Mouse (Mus musculus): ENCODE measurements at regions not wholly inside any gene's neighbourhood (a gene's known extent, or its start where the extent isn't known, plus 50 kb on each side); places are given as distances from the start of the nearest gene placed in this dataset.
A peak's percentile ranks its signal among the peaks of the same experiment; 100 is the strongest.

DNA sequence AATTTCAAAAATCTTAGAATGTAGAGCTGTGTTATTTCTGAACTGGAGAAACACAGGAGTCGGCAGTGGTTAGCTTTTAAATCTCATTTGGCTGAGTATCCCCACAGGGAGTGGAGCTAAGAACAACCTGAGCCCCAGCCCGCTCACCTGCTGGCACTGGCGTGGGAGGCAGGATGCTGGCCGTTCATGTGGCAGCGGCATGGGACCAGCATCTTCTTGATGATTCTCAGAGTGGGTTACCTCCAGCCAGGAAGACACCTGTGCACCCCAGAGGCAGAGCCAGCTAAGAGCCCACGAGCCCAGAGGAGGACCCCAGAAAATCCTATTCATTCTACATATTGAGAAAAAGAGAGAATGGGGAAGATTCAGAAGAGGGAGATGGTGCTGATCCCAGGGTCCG, 181.7 kb downstream of the Vrk1 start:
- peaks cover 0 to 3% of the 10 kb centered on the region in 2 experiments; a peak in 1 of 4 replicates for H3K4me1 ChIP-seq (ENCODE audit: control insufficient read depth in 2 of 2, insufficient read depth in 2 of 2, low read length in 2 of 2, poor library complexity in 1 of 2)
- no peak overlapping the region for H3K9ac ChIP-seq (ENCODE audit: insufficient read depth, low read depth, low read length, poor library complexity, severe bottlenecking)
- no peaks in the 10 kb centered on the region for H3K9me3 ChIP-seq (ENCODE audit: control insufficient read depth, insufficient read depth, low read depth, low read length)
- H3K4me3 ChIP-seq (ENCODE audit: insufficient read depth in 1 of 2, low read depth in 1 of 2, low read length in 2 of 2, poor library complexity in 1 of 2, severe bottlenecking in 1 of 2): no peak overlapping the region
- H3K36me3 ChIP-seq (ENCODE audit: control insufficient read depth, insufficient read depth, low read length, poor library complexity, severe bottlenecking): no peaks in the 10 kb centered on the region
- TF ChIP-seq HCFC1 (IDR thresholded peaks at IDR 0.05; ENCODE audit: borderline replicate concordance, insufficient read depth, low read length) (no peak), ZC3H11A (IDR thresholded peaks at IDR 0.05; ENCODE audit: borderline replicate concordance, low read depth, low read length) (no peak), CHD2 (IDR thresholded peaks at IDR 0.05; ENCODE audit: low read depth, low read length) (no peak), ZNF384 (IDR thresholded peaks at IDR 0.05; ENCODE audit: low read depth, low read length) (no peak), MAFK (IDR thresholded peaks at IDR 0.05; ENCODE audit: insufficient read depth, low read depth, low read length) (no peak)
- no peak for DNase-seq (ENCODE audit: low read depth, low spot score)
- in situ Hi-C loops (cut with MboI; ENCODE audit: low sequenced_read_pairs in 2 of 2, unreplicated experiment in 2 of 2): no loop called here
- H3K27ac ChIP-seq (ENCODE audit: insufficient read depth, low read depth, low read length, poor library complexity, severe bottlenecking): no peak overlapping the region

DNA sequence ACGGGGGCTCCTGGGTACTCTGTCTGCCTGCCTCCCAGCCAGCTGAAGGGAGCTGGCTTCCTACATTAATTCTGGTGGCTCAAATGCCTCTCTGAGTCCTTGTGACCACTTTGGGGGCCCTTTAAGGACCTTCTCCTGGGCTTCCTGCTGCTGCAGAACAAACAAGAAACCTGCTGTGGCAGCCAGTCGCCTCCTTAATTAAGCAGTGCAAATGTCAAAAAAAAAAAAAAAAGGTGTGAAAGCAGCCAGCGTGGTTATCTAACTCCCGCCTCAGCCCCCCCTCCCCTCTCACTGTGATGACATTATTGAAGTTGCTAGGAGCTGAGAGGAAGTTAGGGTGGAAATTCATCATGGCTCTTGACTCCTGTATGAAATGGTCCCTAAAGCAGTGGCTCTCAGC, 189.3 kb downstream of the Vrk1 start:
- no peak for TF ChIP-seq HCFC1 (IDR thresholded peaks at IDR 0.05; ENCODE audit: borderline replicate concordance, insufficient read depth, low read length)
- Histone ChIP-seq H3K4me1 (ENCODE audit: control insufficient read depth in 2 of 2, insufficient read depth in 2 of 2, low read length in 2 of 2, poor library complexity in 1 of 2) (no peaks in the 10 kb centered on the region), H3K9ac (ENCODE audit: insufficient read depth, low read depth, low read length, poor library complexity, severe bottlenecking) (no peak overlapping the region), H3K36me3 (ENCODE audit: control insufficient read depth, insufficient read depth, low read length, poor library complexity, severe bottlenecking) (no peaks in the 10 kb centered on the region), H3K4me3 (ENCODE audit: insufficient read depth in 1 of 2, low read depth in 1 of 2, low read length in 2 of 2, poor library complexity in 1 of 2, severe bottlenecking in 1 of 2) (no peak overlapping the region), H3K9me3 (ENCODE audit: control insufficient read depth, insufficient read depth, low read depth, low read length) (no peaks in the 10 kb centered on the region), H3K27ac (ENCODE audit: insufficient read depth, low read depth, low read length, poor library complexity, severe bottlenecking) (no peak overlapping the region)
- DNase-seq (ENCODE audit: low read depth, low spot score): no peak
- in situ Hi-C loops (cut with MboI; ENCODE audit: low sequenced_read_pairs in 2 of 2, unreplicated experiment in 2 of 2): no loop called here

DNA sequence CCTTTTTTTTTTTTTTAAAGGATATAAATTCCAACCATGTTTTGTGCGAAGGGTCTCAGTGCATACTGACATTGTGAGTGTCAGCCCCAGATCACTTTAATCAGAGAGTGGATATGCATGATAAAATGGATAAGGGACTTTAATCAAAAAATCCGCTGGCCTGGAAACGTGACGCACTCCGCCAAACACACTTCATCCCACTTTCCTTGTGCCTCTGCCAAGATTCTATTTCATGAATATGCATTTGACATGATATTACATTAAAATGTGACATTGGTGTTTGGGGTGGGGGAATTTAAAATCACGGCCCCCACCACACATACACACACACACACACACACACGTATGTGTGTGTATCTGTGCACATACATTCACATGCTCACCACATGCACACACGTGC, 193.5 kb downstream of the Vrk1 start:
- Histone ChIP-seq H3K9me3 (ENCODE audit: control insufficient read depth, insufficient read depth, low read depth, low read length) (no peaks in the 10 kb centered on the region), H3K27ac (ENCODE audit: insufficient read depth, low read depth, low read length, poor library complexity, severe bottlenecking) (no peak overlapping the region), H3K9ac (ENCODE audit: insufficient read depth, low read depth, low read length, poor library complexity, severe bottlenecking) (no peak overlapping the region), H3K36me3 (ENCODE audit: control insufficient read depth, insufficient read depth, low read length, poor library complexity, severe bottlenecking) (no peaks in the 10 kb centered on the region), H3K4me3 (ENCODE audit: insufficient read depth in 1 of 2, low read depth in 1 of 2, low read length in 2 of 2, poor library complexity in 1 of 2, severe bottlenecking in 1 of 2) (no peak overlapping the region), H3K4me1 (ENCODE audit: control insufficient read depth in 2 of 2, insufficient read depth in 2 of 2, low read length in 2 of 2, poor library complexity in 1 of 2) (no peaks in the 10 kb centered on the region; a peak in 1 of 4 replicates)
- no peak for DNase-seq (ENCODE audit: low read depth, low spot score)
- in situ Hi-C loops (cut with MboI; ENCODE audit: low sequenced_read_pairs in 2 of 2, unreplicated experiment in 2 of 2): no loop called here
- TF ChIP-seq HCFC1 (IDR thresholded peaks at IDR 0.05; ENCODE audit: borderline replicate concordance, insufficient read depth, low read length) (no peak), MAFK (IDR thresholded peaks at IDR 0.05; ENCODE audit: insufficient read depth, low read depth, low read length) (no peak), CHD2 (IDR thresholded peaks at IDR 0.05; ENCODE audit: low read depth, low read length) (no peak), ZC3H11A (IDR thresholded peaks at IDR 0.05; ENCODE audit: borderline replicate concordance, low read depth, low read length) (no peak), ZNF384 (IDR thresholded peaks at IDR 0.05; ENCODE audit: low read depth, low read length) (no peak)

DNA sequence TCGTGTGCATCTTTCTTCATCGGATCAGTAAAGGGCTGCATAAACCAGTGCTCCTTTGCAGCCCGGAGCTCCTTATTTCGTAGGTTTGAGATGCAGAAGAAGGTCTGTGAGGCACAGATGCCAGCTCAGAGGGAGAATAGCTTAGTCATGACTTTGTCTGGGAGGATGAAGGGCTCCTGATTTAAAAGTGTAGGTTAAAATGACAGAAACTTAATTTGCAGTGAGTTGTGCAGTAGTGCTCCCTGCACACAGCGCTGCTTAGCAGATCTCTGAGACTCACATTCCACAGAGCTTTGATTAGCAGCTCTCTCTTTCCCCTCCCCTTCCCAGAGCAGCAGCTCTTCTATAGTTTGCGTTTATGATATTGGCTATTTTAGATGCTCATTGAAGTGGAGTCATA, 200.9 kb downstream of the Vrk1 start:
- Histone ChIP-seq H3K36me3 (ENCODE audit: control insufficient read depth, insufficient read depth, low read length, poor library complexity, severe bottlenecking) (no peaks in the 10 kb centered on the region), H3K4me3 (ENCODE audit: insufficient read depth in 1 of 2, low read depth in 1 of 2, low read length in 2 of 2, poor library complexity in 1 of 2, severe bottlenecking in 1 of 2) (no peak overlapping the region), H3K9me3 (ENCODE audit: control insufficient read depth, insufficient read depth, low read depth, low read length) (no peaks in the 10 kb centered on the region), H3K4me1 (ENCODE audit: control insufficient read depth in 2 of 2, insufficient read depth in 2 of 2, low read length in 2 of 2, poor library complexity in 1 of 2) (peaks cover 4% of the 10 kb centered on the region in 2 experiments; a peak in 3 of 4 replicates), H3K9ac (ENCODE audit: insufficient read depth, low read depth, low read length, poor library complexity, severe bottlenecking) (no peak overlapping the region), H3K27ac (ENCODE audit: insufficient read depth, low read depth, low read length, poor library complexity, severe bottlenecking) (no peak overlapping the region)
- in situ Hi-C loops (cut with MboI; ENCODE audit: low sequenced_read_pairs in 2 of 2, unreplicated experiment in 2 of 2): no loop called here
- no peak for TF ChIP-seq HCFC1 (IDR thresholded peaks at IDR 0.05; ENCODE audit: borderline replicate concordance, insufficient read depth, low read length)
- TF ChIP-seq CHD2 (IDR thresholded peaks at IDR 0.05; ENCODE audit: low read depth, low read length): no peak
- no peak for TF ChIP-seq MAFK (IDR thresholded peaks at IDR 0.05; ENCODE audit: insufficient read depth, low read depth, low read length)
- TF ChIP-seq ZNF384 (IDR thresholded peaks at IDR 0.05; ENCODE audit: low read depth, low read length): no peak
- TF ChIP-seq ZC3H11A (IDR thresholded peaks at IDR 0.05; ENCODE audit: borderline replicate concordance, low read depth, low read length): no peak
- no peak for DNase-seq (ENCODE audit: low read depth, low spot score)

DNA sequence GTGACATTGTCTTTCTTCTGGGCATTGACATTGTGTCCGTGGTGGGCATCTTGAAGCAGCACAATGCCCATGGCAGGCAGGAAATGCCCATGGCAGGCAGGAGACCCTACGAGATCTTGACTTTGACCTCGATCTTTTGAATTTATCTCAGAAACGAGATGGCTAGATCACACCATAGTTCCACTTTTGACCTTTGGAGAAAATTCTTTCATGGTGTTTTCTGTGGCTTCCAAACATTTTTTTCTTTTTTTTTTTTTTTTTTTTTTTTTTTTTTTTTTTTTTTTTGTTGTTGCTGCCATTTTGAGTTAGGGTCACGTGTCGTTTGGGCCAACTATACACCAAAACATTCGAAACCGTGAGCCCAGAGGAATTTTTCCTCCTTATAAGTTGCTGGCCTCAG, 201.5 kb downstream of the Vrk1 start:
- no peak overlapping the region for H3K4me3 ChIP-seq (ENCODE audit: insufficient read depth in 1 of 2, low read depth in 1 of 2, low read length in 2 of 2, poor library complexity in 1 of 2, severe bottlenecking in 1 of 2)
- TF ChIP-seq CHD2 (IDR thresholded peaks at IDR 0.05; ENCODE audit: low read depth, low read length) (no peak), ZNF384 (IDR thresholded peaks at IDR 0.05; ENCODE audit: low read depth, low read length) (peak; percentile 90), ZC3H11A (IDR thresholded peaks at IDR 0.05; ENCODE audit: borderline replicate concordance, low read depth, low read length) (no peak), HCFC1 (IDR thresholded peaks at IDR 0.05; ENCODE audit: borderline replicate concordance, insufficient read depth, low read length) (no peak)
- H3K9me3 ChIP-seq (ENCODE audit: control insufficient read depth, insufficient read depth, low read depth, low read length): no peaks in the 10 kb centered on the region
- DNase-seq (ENCODE audit: low read depth, low spot score): no peak
- no peak overlapping the region for H3K9ac ChIP-seq (ENCODE audit: insufficient read depth, low read depth, low read length, poor library complexity, severe bottlenecking)
- no peak overlapping the region for H3K27ac ChIP-seq (ENCODE audit: insufficient read depth, low read depth, low read length, poor library complexity, severe bottlenecking)
- in situ Hi-C loops (cut with MboI; ENCODE audit: low sequenced_read_pairs in 2 of 2, unreplicated experiment in 2 of 2): no loop called here
- H3K4me1 ChIP-seq (ENCODE audit: control insufficient read depth in 2 of 2, insufficient read depth in 2 of 2, low read length in 2 of 2, poor library complexity in 1 of 2): peaks cover 4% of the 10 kb centered on the region in 2 experiments; a peak in 3 of 4 replicates
- no peaks in the 10 kb centered on the region for H3K36me3 ChIP-seq (ENCODE audit: control insufficient read depth, insufficient read depth, low read length, poor library complexity, severe bottlenecking)

Data from ES-E14 (cell line).